Mouse (Mus musculus): Measurements from ENCODE around the gene Tm4sf5.

Gene Tm4sf5

GRCm38 (mm10) chr11:70544496-70544895 is 39.5 kb downstream of the Tm4sf5 start:
- no peak for DNase-seq (ENCODE audit: low read depth, low spot score)
- H3K36me3 ChIP-seq (ENCODE audit: control insufficient read depth, insufficient read depth, low read length, poor library complexity, severe bottlenecking) = no peaks in the 10 kb centered on the region
- H3K27me3 ChIP-seq (ENCODE audit: control insufficient read depth, insufficient read depth, low read length, poor library complexity, severe bottlenecking) = no peaks in the 10 kb centered on the region

DNA sequence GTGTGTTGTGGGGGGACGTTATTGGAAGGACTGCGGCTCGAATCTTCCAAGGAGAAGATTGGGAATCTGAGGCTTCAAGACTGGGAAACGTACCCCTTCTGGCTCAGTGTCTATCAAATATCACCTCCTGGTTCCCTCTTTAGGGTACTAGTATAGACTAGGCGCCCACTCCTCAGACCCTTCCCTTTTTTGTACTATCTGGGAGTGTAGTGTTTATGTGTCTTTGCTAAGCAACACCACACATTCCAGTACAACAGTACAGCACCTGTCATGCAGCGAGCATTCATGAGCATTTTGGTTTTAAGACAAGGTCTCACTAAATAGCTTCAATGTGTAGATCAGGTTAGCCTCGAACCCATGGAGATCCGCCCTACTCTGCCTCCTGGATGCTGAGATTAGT is 46.5 kb downstream of the Tm4sf5 start:
- no peak for DNase-seq (ENCODE audit: low read depth, low spot score)
- Histone ChIP-seq H3K36me3 (ENCODE audit: control insufficient read depth, insufficient read depth, low read length, poor library complexity, severe bottlenecking) (no peaks in the 10 kb centered on the region), H3K27me3 (ENCODE audit: control insufficient read depth, insufficient read depth, low read length, poor library complexity, severe bottlenecking) (no peaks in the 10 kb centered on the region)

- H3K36me3 ChIP-seq (ENCODE audit: control insufficient read depth, insufficient read depth, low read length, poor library complexity, severe bottlenecking) = no peaks in the 10 kb centered on the region
- DNase-seq (ENCODE audit: low read depth, low spot score) = no peak
- no peaks in the 10 kb centered on the region for H3K27me3 ChIP-seq (ENCODE audit: control insufficient read depth, insufficient read depth, low read length, poor library complexity, severe bottlenecking)
Measured at GRCm38 (mm10) chr11:70553940-70554339, 48.9 kb downstream of the Tm4sf5 start.

GRCm38 (mm10) chr11:70557545-70557944 is 52.5 kb downstream of the Tm4sf5 start:
- Histone ChIP-seq H3K27me3 (ENCODE audit: control insufficient read depth, insufficient read depth, low read length, poor library complexity, severe bottlenecking) (no peaks in the 10 kb centered on the region), H3K36me3 (ENCODE audit: control insufficient read depth, insufficient read depth, low read length, poor library complexity, severe bottlenecking) (no peaks in the 10 kb centered on the region)
- DNase-seq (ENCODE audit: low read depth, low spot score) = peak; percentile 18
